Mouse (Mus musculus) ES-Bruce4 (cell line): ENCODE results near the gene Ak1. TPM values are rescaled to one million over a fixed set of nuclear protein-coding genes. Genes with fewer than 3 reads are reported as not detected.

Experiments
- H3K27ac ChIP-seq: 2 replicates; pipeline ENCODE4 v1.5.1; 2012; ENCODE audit warnings: low read length, inconsistent platforms; ENCODE audit not compliant: insufficient read depth
- H3K27me3 ChIP-seq: 2 replicates; pipeline ENCODE4 v1.6.1; 2012; ENCODE audit warnings: mild to moderate bottlenecking, low read length, inconsistent platforms; ENCODE audit not compliant: control insufficient read depth, poor library complexity, insufficient read depth, severe bottlenecking
- H3K36me3 ChIP-seq: 2 replicates; pipeline ENCODE4 v1.6.1; 2012; ENCODE audit warnings: inconsistent platforms, mild to moderate bottlenecking, low read length, moderate library complexity; ENCODE audit not compliant: control insufficient read depth, poor library complexity, insufficient read depth, severe bottlenecking
- H3K4me1 ChIP-seq: one replicate; pipeline ENCODE4 v1.8.1; 2011; ENCODE audit warnings: low read length; ENCODE audit not compliant: control insufficient read depth, insufficient read depth
- H3K4me3 ChIP-seq: 2 replicates; pipeline ENCODE4 v1.5.1; 2011; ENCODE audit warnings: low read depth, mild to moderate bottlenecking, low read length
- H3K9ac ChIP-seq: 2 replicates; pipeline ENCODE4 v1.6.1; 2012; ENCODE audit warnings: low read depth, mild to moderate bottlenecking, inconsistent platforms; ENCODE audit not compliant: poor library complexity, severe bottlenecking
- H3K9me3 ChIP-seq: replicated peaks from 2 replicates; pipeline ENCODE4 v1.6.1; 2012; ENCODE audit warnings: mild to moderate bottlenecking, low read length, inconsistent platforms; ENCODE audit not compliant: control insufficient read depth, poor library complexity, insufficient read depth, severe bottlenecking
- CTCF ChIP-seq: IDR thresholded peaks from one replicate; pipeline ENCODE4 v1.8.1; 2011; ENCODE audit warnings: low read depth, low read length
- EP300 ChIP-seq: IDR thresholded peaks from 2 replicates; pipeline ENCODE4 v1.6.1; 2011; ENCODE audit warnings: low read depth, low read length; ENCODE audit not compliant: insufficient read depth
- POLR2A ChIP-seq: IDR thresholded peaks from one replicate; pipeline ENCODE4 v1.8.1; 2011; ENCODE audit warnings: low read length; ENCODE audit not compliant: insufficient read depth
- polyA plus RNA-seq: library from polyadenylated mRNA; stranded (reverse); fragments of >200 nt; gene quantifications from 2 replicates; pipeline ENCODE4 v1.2.4, GENCODE M21; 2011; ENCODE audit warnings: low read depth; ENCODE audit not compliant: missing spikeins, insufficient read depth, insufficient read length

Gene Ak1
- polyA plus RNA-seq, 1 experiment: 71.8 TPM

GRCm38 (mm10) chr2:32671147-32671546 lies 49.6 kb downstream of the Ak1 start:
- Histone ChIP-seq H3K27ac (no peak overlapping the region), H3K36me3 (no peaks in the 10 kb centered on the region; the same call in 1 of the 2 replicates), H3K9me3 (no peaks in the 10 kb centered on the region), H3K4me1 (no peaks in the 10 kb centered on the region), H3K27me3 (no peaks in the 10 kb centered on the region), H3K4me3 (no peak overlapping the region), H3K9ac (no peak overlapping the region)
- TF ChIP-seq POLR2A: no peak
- TF ChIP-seq CTCF: no peak
- TF ChIP-seq EP300: no peak

GRCm38 (mm10) chr2:32671907-32672595 lies 50.5 kb downstream of the Ak1 start:
- H3K4me3 ChIP-seq: no peak overlapping the region
- H3K4me1 ChIP-seq: no peaks in the 10 kb centered on the region
- H3K27ac ChIP-seq: no peak overlapping the region
- H3K9me3 ChIP-seq: no peaks in the 10 kb centered on the region
- no peaks in the 10 kb centered on the region for H3K27me3 ChIP-seq
- no peak overlapping the region for H3K9ac ChIP-seq
- TF ChIP-seq EP300 (no peak), POLR2A (no peak)
- no peaks in the 10 kb centered on the region; the same call in 1 of the 2 replicates for H3K36me3 ChIP-seq

GRCm38 (mm10) chr2:32673176-32673917 lies 51.8 kb downstream of the Ak1 start:
- H3K36me3 ChIP-seq: no peaks in the 10 kb centered on the region; the same call in 1 of the 2 replicates
- H3K9me3 ChIP-seq: no peaks in the 10 kb centered on the region
- H3K4me3 ChIP-seq: no peak overlapping the region
- H3K9ac ChIP-seq: no peak overlapping the region
- H3K27me3 ChIP-seq: no peaks in the 10 kb centered on the region
- no peak overlapping the region for H3K27ac ChIP-seq
- no peaks in the 10 kb centered on the region for H3K4me1 ChIP-seq
- TF ChIP-seq POLR2A (no peak), EP300 (no peak), CTCF (no peak)

- H3K9me3 ChIP-seq: no peaks in the 10 kb centered on the region
- H3K36me3 ChIP-seq: peaks cover 4% of the 10 kb centered on the region
- H3K4me3 ChIP-seq: no peak overlapping the region
- H3K27ac ChIP-seq: no peak overlapping the region
- no peak overlapping the region for H3K9ac ChIP-seq
- no peaks in the 10 kb centered on the region for H3K4me1 ChIP-seq
- TF ChIP-seq POLR2A (no peak), CTCF (no peak), EP300 (no peak)
- H3K27me3 ChIP-seq: no peaks in the 10 kb centered on the region
Observed at GRCm38 (mm10) chr2:32676821-32677220, 55.3 kb downstream of the Ak1 start.

GRCm38 (mm10) chr2:32677683-32678082 lies 56.1 kb downstream of the Ak1 start:
- TF ChIP-seq EP300 (no peak), POLR2A (no peak), CTCF (no peak)
- Histone ChIP-seq H3K27ac (no peak overlapping the region), H3K27me3 (no peaks in the 10 kb centered on the region), H3K36me3 (peaks cover 4% of the 10 kb centered on the region), H3K4me1 (peaks cover 1% of the 10 kb centered on the region), H3K9ac (no peak overlapping the region), H3K4me3 (no peak overlapping the region), H3K9me3 (no peaks in the 10 kb centered on the region)

GRCm38 (mm10) chr2:32680051-32680451 lies 58.5 kb downstream of the Ak1 start:
- H3K27me3 ChIP-seq: no peaks in the 10 kb centered on the region
- H3K9me3 ChIP-seq: no peaks in the 10 kb centered on the region
- H3K36me3 ChIP-seq: peaks cover 19% of the 10 kb centered on the region
- no peak overlapping the region for H3K27ac ChIP-seq
- no peak for TF ChIP-seq POLR2A
- no peak for TF ChIP-seq CTCF
- no peak for TF ChIP-seq EP300
- H3K4me3 ChIP-seq: no peak overlapping the region
- H3K4me1 ChIP-seq: peaks cover 1% of the 10 kb centered on the region
- H3K9ac ChIP-seq: no peak overlapping the region
